Mouse (Mus musculus) retina, embryonic 14.5 days (tissue): ENCODE measurements at regions not wholly inside any gene's neighbourhood (a gene's known extent, or its start where the extent isn't known, plus 50 kb on each side); places are given as distances from the start of the nearest gene placed in this dataset.
"Not testable (repeated sequence)": the region's sequence is repeated elsewhere in the genome, so short reads cannot be mapped to it uniquely, and the experiment has no call there.

Source experiments
- DNase-seq: peaks from one replicate; pipeline ENCODE4 v3.0.0-alpha.2; 2015; ENCODE audit warnings: low spot score

DNA sequence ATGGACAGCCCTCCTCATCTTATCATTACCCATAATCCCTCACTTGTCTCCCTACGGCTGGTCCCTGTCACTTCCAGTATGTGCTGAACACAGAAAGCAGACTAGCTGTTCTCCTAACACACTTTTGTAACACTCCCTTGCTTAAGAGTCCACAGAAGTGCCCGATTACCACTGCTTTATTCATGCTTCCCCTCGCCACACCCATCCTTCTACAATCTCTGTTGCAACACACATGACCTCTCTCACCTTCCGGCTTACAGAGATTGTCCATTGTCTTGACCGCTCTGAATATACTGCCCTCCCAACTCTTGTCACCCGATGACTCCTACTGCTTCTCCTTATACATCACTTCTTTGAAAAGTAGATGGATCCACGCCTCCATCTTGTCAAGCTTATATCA is 132.9 kb downstream of the Snx18 start:
- DNase-seq: no peak

DNA sequence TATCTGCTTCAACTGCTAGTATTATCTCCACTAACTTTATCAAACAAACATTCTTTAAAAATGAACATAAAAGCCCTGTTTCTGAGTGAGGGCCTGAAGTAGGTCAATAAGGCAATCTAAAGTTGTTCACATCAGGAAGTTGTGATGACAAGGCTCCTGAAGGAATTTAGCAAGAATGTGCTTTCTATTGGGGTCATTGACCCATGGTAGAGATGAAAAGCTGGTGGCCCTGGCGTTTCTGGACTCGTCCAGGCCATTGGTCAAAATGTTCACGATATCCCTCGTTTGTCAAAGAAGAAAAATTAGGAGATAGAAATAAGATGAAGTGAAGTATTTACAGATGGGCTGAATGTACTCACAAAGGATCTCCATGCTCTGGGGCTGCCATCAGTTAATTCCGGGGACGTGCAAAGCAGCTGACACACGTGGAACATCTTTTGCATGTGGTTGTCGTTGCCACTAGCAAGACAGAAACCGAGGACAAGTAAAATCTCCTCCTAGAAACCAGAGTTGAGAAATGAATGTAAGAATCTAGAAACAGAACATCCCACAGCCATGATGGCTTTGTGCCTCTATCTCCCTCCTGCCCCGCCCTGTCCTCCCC is 134.1 kb downstream of the Snx18 start:
- no peak for DNase-seq

DNA sequence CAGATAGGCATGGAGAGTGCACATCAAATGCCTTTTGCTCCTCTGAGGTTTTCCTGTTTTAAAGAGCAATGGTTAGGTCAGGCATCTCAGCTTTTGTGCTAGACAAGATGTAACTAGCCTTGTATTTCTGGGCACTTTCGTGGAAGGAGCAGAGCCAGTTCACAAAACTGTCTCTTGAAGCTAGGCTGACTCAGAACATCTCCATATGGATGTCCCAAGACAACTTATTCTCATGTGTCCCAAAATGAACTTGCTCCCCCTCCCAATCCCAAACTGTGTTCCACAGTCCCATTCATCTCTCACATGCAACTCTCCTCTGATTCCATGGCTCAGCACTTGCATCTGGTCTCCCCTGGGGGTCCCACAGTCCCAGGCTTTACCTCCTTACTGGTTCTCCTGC is 135.5 kb downstream of the Snx18 start:
- no peak for DNase-seq

DNA sequence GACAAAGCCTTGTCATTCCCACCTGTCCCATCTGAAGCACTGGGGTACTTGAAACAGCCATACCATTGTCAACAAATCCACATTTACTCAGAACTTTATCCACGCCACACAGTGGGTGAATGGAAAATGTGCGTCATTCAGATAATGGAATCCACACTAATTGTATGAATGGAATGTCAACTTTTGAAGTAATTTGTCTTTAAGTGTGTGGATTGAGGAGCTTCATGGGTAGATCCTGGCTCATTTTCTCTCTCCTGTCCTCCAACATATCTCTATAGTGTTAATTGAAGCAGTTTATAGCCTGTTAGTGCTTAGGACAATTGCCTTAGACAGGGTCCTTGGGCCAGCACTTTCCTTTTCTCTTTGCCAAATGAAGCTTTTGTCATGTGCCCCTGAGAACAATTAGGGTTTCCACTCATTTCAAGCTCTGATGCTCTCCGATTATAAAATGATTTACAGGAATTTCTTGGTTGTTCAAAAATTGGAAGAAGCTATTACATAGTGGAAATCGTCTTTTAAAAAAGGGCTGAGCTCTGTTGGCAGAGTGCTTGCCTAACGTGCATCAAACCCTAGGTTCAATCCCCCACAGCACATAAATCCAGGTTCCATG is 140.4 kb downstream of the Snx18 start:
- DNase-seq: peak; percentile 71

DNA sequence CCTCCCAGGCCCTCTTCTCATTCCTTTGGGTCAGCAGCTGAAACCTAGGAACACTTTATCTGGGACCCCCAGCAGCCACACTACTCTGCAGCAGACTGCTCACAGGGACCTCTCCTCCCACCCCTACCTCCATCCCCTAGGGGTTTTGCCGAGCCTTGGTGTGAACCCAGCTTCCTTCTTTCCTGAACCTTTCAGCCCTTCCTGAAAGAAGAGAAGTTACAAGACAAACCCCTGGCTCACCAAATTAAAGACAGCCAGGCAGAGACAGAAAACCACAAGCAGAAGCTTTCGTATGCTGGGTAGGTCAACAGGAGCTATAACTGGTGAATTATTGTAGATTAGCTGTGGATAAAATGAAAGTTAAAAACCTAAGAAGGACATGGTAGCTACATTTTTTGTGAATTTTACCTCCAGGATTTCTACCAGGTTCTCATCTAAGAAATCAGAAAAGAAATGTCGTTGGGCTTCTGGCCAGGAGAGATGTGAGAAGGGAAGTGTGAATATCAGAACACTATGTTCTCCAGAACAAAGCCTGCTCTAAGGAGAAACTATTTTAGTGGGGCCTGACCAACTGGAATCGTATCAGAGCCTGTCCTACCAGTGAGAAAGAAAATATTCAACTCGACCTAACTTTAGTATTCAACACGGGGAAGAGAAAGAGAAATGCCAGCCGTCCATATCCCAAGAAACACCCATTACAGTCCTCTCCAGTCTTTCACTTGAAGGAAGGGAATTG is 147.4 kb downstream of the Snx18 start:
- DNase-seq: no peak

DNA sequence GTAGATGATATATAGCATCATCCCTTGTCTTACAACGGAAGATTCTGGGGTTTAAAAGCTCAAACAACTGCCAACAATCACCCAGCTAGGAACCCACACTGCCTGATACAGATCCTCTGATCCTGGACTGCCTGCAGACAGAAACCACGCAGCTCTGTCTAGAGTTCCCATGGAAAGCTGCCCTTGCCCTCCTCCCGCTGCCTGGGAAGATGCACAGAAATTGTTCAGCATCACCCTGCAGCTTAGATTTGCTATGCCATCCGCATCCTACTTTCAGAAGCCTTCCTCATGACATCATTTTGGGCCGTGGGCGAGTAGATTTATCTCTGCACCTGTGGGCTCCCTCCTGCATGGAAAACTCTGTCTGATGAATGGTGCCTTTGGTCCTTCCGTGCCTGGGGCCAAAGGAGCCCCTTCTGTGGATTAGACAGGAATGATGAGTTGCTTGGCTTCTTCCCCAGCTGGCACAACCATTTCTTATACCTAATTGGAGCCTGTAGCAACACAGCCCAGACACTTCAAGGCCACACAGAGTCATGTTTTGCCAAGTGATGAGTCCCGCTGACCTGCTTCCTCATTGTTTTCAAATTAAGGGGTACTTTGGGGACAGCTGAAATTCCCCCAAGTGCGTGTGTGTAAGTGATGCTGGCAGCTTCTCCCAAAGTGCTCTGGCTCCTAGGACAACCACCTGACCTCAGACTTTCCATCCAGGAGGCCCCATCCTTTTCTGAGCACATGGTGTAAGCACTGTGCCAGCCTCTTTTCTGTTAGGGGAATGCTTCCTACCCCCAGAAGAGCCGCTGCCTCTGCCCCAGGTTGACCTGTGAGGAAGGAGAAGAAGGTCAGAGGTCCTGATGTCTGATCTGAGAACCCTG is 153.9 kb downstream of the Snx18 start:
- peak; percentile 22 for DNase-seq

DNA sequence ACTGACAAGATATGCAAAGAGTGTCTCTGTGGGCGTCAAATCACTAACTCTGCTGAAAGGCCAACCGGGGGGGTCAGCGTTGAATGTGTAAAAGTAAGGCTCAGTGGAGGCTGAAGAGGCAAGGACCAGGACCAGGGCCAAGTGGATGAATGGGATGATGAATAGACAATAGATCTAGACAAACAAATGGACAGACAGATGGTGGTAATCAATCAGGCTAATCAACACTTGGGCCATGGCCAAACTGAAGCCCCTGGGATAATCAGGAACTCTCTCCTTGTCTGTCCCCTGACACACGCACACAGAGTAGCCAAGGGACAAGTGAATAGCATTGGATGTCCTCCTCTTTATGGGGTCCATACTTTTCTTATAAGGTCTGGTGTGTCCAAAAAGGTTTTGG is 154.9 kb downstream of the Snx18 start:
- peak; percentile 39 for DNase-seq

DNA sequence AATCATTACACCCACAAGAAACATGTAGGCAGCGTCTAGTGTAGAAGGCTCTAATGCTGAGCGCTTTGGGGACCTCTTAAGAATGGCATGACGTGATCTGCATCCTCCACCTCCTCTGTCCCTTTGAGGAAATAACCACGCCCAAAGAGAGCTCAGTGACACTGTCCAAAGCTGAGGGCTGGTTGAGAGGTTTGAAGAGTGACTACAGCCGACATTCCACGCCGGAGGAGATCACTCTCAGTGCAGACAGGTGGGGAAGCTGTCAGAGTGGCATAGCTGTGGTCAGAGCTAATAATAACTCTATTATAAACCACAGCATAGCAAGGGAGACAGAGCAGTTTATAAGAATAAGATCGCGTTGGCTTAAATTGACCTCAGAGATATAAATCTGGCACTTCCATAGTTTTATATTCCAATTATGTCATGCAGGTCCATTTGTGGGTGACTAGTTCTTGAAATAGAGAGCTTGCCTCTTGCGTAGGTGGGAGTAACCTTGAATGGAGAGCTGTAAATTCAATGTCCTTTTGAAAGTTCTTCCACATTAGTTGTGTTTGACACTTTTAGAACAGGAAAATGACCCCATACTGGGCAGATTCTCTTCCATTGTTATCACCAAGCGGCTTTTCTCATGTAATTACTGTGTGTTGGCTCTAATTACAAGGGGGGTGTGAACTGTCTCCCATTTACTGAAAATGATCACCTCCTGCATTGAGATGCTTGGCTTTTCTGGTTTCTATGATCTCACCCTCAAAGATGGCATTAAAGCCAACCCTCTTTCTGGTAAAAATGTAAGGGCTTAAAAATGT is 161.7 kb downstream of the BC067074 start:
- DNase-seq: peak; percentile 64

DNA sequence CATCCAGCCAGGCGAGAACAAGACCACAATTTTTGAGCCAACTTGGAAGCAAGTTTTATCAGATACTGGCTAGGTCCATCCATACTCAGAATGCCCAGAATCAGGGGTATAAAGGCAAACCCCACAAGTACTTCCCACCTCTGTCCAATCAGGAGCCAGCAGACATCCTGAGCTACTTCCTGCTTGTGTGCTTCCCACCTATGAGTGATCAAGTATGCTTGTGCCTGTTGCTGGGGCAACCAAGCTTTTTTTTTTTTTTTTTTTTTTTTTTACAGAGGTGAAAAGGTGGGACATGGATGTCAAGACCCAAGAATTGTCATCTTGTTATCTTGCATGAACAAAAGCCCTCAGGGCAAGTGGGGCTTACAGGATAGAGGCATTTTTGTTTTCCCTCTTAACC is 155.4 kb downstream of the BC067074 start:
- DNase-seq: no peak

DNA sequence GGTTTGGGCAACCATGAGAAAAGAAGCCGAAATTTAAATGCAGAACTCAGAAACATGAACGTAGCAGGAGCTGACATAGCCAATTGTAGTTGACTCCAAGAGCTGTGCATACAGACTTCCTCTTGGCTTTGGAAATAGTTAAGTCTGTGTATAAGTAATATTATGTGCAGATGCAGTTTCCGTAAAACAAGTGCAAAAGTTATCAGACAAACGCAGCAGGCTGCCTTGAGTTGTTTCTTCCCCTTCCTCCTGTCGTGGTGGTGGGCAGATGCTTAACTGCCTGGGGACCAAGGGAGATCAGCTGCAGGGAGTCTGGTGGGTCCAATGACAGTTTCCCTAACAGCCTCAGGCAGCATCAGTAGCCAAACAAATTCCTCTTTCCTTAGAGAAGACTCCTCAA is 153.3 kb downstream of the BC067074 start:
- DNase-seq: no peak

DNA sequence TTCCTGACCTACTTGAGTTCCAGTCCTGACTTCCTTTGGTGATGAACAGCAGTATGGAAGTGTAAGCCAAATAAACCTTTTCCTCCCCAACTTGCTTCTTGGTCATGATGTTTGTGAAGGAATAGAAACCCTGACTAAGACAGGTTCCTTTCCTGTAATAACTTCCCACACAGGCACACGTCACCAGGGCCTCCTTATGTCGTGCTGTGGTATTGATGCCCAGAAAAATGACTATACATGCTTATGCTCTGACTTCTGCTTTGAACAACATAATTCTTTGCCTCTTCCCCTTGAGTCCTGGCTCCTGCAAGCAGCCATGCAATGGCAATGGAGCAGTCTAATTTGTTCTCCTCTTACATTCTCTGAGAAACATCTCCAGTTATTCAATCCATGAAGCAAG is 151.5 kb downstream of the BC067074 start:
- DNase-seq: not testable (repeated sequence)

DNA sequence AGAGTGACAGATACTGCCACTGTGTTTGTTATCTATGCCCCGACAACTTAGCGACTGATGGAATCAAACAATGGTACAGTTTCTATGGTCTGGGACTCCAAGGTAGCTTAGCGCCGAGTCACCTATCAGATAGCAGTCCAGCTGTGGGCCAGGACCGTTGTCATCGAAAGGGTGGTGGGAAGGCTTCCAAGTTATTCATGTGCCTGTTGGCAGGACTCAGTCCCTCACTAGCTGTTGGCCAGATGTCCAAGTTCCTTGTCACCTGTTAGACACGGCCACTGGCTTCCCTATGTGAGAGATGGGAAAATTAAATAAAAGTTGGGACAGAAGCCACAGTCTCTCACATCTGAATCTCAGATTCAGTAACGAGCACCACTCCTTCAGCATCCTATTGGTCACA is 150.1 kb downstream of the BC067074 start:
- DNase-seq: no peak

DNA sequence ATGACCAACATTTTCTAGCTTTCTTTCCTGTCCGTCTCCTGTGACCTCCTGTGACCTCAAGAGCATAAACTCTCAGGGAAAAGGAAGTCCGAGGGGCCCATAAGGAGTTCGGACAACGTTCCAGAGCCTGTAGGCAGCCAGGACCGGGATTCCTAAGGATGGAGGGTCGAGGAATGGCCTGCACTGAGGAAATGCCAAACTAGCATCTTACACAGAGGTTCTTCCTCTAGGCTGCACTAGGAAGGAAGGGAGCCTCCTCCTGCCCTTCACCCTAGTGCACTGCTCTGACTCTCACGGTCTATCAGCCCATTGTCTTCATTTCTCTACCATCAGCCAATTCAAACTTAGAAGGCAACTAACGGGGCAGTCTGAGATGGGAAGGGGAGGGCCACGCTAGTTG is 149.2 kb downstream of the BC067074 start:
- no peak for DNase-seq

DNA sequence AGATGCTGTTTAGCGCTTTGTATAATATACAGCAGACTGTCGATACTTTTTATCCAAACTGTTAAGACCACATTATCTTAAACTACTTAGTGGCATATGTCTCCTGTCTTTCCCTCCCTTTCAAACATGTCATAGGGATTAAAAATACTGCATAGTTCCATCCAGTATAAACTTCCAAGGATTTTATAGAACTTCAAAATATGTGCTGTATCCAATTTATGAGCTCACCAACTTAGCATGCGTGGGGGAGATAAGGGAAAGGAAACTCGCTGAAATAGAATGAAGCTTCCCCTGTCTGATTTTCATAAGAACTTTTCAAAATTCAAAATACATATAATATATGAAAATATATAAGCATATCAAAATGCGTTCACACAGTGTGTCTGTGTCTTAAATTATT is 147.2 kb downstream of the BC067074 start:
- DNase-seq: no peak

DNA sequence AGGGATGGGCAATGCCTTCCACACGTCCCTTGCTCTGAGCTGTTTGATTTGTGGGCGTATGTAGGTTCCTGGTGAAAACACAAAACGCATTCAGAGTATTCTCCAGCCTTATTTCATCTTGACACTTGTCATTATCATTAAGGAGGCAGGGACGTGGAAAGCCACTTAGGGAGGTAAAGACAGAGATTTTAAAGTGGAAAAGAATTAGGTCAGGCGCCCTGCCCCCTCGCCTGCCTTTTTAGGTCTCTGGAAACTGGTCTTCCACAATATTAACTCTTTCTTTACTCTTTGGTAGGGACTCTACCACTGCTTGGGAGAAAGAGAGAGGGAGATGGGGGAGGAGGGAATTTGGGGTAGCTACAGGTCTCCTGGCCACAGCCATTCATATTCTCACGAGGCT is 146.6 kb downstream of the BC067074 start:
- peak; percentile 65 for DNase-seq

DNA sequence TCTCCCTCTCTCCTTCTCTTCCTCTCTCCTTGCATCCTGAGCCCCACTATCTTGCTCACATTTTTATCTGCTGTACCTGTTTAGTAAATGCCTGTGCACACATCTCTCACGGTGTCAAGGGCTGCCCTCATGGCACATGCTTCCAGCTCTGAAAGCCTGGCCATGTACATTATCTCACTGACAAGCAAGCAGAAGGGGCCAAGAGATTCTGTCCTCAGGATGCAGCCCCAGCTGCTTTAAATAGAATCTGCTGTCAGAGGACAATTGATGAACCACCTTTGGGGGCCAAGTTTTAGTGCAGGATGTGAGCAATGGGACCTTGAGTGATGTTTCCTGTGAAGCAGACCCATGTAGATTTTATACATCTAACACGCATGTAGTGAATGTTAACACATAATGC is 145.9 kb downstream of the BC067074 start:
- no peak for DNase-seq

DNA sequence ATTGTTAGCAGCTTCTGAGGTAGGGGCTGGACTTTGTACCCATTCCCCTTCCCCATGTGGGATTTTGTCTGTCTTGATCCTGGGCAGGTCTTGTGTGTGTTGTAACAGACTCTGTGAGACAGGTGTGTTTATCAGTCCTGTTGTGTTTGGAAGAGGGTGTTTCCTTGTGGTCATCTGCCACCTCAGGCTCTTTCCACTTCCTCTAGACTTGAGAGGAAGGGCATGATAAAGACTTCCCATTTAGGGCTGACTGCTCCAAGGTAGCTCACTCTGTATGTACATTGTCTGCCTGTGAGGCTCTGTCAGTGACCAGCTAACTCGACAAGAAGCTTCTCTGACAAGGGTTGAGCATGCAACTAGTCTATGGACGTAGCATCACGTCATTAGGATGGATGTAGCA is 143.3 kb downstream of the BC067074 start:
- no peak for DNase-seq

DNA sequence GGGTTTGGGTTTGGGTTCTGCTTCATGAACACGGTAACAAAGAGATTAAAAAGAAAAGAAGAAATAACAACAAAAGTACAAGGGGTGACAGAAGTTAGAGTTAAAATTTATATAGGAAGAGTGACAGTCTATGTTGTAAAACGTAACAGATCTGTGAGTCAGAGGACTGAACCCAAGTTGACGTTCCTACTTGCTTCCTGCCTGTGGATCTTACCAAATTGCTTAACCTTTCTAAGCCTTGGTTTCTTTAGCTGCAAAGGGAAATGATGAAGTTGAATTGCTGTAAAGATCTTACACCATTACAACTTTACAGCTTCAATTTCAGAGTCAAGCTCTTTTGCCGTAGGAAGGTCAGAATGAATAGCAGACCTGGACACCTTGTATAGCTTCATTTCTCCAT is 142.2 kb downstream of the BC067074 start:
- no peak for DNase-seq

DNA sequence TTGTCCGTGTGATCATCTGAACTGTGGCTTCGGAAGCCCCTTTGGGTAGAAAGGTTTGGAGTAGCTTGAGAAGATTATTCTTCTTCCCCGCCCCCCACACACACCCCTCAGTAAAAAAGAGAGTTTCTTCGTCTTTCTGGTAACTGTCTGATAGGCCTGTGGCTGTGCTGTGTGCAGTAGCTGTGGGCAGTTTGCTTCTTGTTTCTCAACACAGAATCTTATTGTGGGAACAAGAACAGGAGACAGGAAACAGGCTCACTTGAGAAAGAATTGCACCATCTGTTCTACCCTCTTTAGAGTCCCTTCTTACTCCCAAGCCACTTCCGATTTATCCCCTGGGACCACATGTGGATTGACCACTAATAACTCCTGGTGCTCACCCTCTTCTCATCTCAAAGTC is 140.5 kb downstream of the BC067074 start:
- no peak for DNase-seq

DNA sequence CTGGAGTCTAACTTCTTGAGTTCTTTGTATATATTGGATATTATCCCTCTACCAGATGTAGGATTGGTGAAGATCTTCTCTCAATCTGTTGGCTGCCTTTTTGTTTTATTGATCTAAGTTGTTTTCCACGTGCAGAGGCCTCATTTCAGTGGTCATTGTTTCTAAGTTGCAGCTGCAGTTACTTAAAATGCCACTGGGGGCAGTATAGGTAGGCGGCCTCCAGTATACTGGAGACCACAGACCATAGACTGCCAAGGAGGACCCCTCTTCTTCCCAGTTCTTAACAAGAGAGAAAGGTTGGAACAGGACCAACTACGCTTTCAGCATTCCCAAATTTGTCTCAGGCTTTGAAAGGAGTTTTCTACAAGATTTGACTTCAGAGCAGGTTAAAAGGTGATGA is 136.7 kb downstream of the BC067074 start:
- DNase-seq: peak; percentile 49
